ENCODE assay signal across 18 mouse cellular contexts in the genomic region with DNA sequence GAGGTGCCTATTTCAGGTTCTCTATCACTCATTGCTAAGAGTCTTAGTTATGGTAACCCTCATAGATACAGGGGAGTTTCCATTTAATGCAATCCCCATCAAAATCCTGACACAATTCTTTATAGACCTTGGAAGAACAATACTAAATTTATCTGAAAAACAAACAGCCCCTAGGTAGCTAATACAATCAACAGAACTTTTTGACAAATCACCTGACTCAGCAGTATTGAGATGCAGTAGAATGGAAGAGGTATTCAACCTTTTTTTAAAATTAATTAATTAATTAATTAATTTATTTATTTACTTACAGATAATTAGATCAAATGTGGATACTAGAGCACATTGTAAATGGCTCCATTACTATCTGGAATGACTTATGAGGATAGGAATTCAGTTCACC.
DNase-seq lines count a peak whose midpoint lies in the region; TF ChIP-seq lines count a peak whose summit lies in the region.
"Had no signal": no experiment of that assay in that cellular context is flagged by ENCODE, and none has a peak within 500 bp of the region (broad histone marks: within the 10 kb centered on the region; RNA-seq: fewer than 3 reads in every experiment).

No protein-coding gene starts in this region.

- dilution Hi-C loops in CH12.LX (cut with MboI; ENCODE audit: extremely low pct_ligation_motif_present, extremely low pct_unique_long_range_greater_than_20kb, low sequenced_read_pairs) = no loop called here

- in situ Hi-C loops in CH12.LX (cut with MboI; ENCODE audit: low pct_ligation_motif_present, low pct_unique_long_range_greater_than_20kb, low sequenced_read_pairs) (no loop called here), ES-E14 (cut with MboI; ENCODE audit: low sequenced_read_pairs in 2 of 2, unreplicated experiment in 2 of 2) (no loop called here)

- no peak overlapping the region for H3K4me2 ChIP-seq in CH12.LX (ENCODE audit: insufficient read depth, low read depth, poor library complexity, severe bottlenecking)

- H3K9me3 ChIP-seq in CH12.LX (replicated peaks; ENCODE audit: low read length) = peaks cover 29% of the 10 kb centered on the region
- H3K9me3 ChIP-seq in ES-E14 (ENCODE audit: control insufficient read depth, insufficient read depth, low read depth, low read length) = no peaks in the 10 kb centered on the region

- no peaks in the 10 kb centered on the region for H3K27me3 ChIP-seq in CH12.LX (replicated peaks)
- H3K27me3 ChIP-seq: Patski had no signal

- H3K9ac ChIP-seq in CH12.LX (ENCODE audit: insufficient read depth, low read depth) (no peak overlapping the region), ES-E14 (ENCODE audit: insufficient read depth, low read depth, low read length, poor library complexity, severe bottlenecking) (no peak overlapping the region)

- DNase-seq in CH12.LX (ENCODE audit: extremely low read depth) (no peak), ES-E14 (ENCODE audit: low read depth, low spot score) (no peak)
- DNase-seq in embryo, embryonic 10 days (ENCODE audit: low spot score) = no peak
- no peak for DNase-seq in heart, adult 8-10 months (ENCODE audit: low spot score)
- DNase-seq: adrenal gland, adult 2 months; adrenal gland, adult 8-10 months; adrenal gland, postnatal 10 days; adrenal gland, postnatal 14 days; adrenal gland, postnatal 25 days; adrenal gland, postnatal 36 days; B cell, adult 2 months; cerebellum, adult 11 months; cerebellum, adult 11-12 months; cerebellum, adult 18-20 months; cerebellum, adult 2 months; cerebellum, adult 8-10 months had no signal

- H3K4me3 ChIP-seq in CH12.LX (replicated peaks in 1 of 3; ENCODE audit: low read depth in 2 of 3, low read length in 2 of 3, poor library complexity in 1 of 3) (no peak overlapping the region), ES-E14 (ENCODE audit: insufficient read depth in 1 of 2, low read depth in 1 of 2, low read length in 2 of 2, poor library complexity in 1 of 2, severe bottlenecking in 1 of 2) (no peak overlapping the region)

- no peak for TF ChIP-seq POLR2A in CH12.LX (IDR thresholded peaks at IDR 0.05; ENCODE audit: low read depth, low read length)

- H3K4me1 ChIP-seq in CH12.LX (ENCODE audit: control insufficient read depth in 1 of 2, insufficient read depth in 2 of 2) = no peaks in the 10 kb centered on the region
- no peaks in the 10 kb centered on the region for H3K4me1 ChIP-seq in ES-E14 (ENCODE audit: control insufficient read depth in 2 of 2, insufficient read depth in 2 of 2, low read length in 2 of 2, poor library complexity in 1 of 2)

- no peak for TF ChIP-seq EP300 in CH12.LX (IDR thresholded peaks at IDR 0.05; ENCODE audit: low read length)

- TF ChIP-seq CTCF in CH12.LX (conservative IDR thresholded peaks at IDR 0.05 in 1 of 2, IDR thresholded peaks at IDR 0.05 in 1 of 2; ENCODE audit: low read depth in 2 of 2, low read length in 2 of 2) = no peak

- no peak for TF ChIP-seq RAD21 in CH12.LX (IDR thresholded peaks at IDR 0.05; ENCODE audit: low read depth, low read length)

- no peak overlapping the region for H3K27ac ChIP-seq in CH12.LX (ENCODE audit: insufficient read depth, low read depth)
- H3K27ac ChIP-seq in ES-E14 (ENCODE audit: insufficient read depth, low read depth, low read length, poor library complexity, severe bottlenecking) = no peak overlapping the region

- no peaks in the 10 kb centered on the region for H3K79me2 ChIP-seq in CH12.LX (replicated peaks; ENCODE audit: control insufficient read depth, extremely low read depth, insufficient read depth, poor library complexity, severe bottlenecking)

- H3K36me3 ChIP-seq in CH12.LX (replicated peaks in 1 of 2; ENCODE audit: control insufficient read depth in 1 of 2, insufficient read depth in 1 of 2, low read length in 1 of 2) (no peaks in the 10 kb centered on the region), ES-E14 (ENCODE audit: control insufficient read depth, insufficient read depth, low read length, poor library complexity, severe bottlenecking) (no peaks in the 10 kb centered on the region)
- H3K36me3 ChIP-seq: G1E had no signal

TF ChIP-seq in CH12.LX, 34 proteins besides CTCF, POLR2A, EP300 and RAD21:
- TF ChIP-seq KAT2A (IDR thresholded peaks at IDR 0.05; ENCODE audit: insufficient replicate concordance, low read length) = no peak
- peak; percentile 59; the same call in 1 of the 2 replicates for TF ChIP-seq MAFK (IDR thresholded peaks at IDR 0.05; ENCODE audit: insufficient replicate concordance, low read length)

TF ChIP-seq in ES-E14, 5 proteins besides CTCF, POLR2A, EP300 and RAD21:
- TF ChIP-seq MAFK (IDR thresholded peaks at IDR 0.05; ENCODE audit: insufficient read depth, low read depth, low read length) (peak; percentile 57), ZNF384 (IDR thresholded peaks at IDR 0.05; ENCODE audit: low read depth, low read length) (no peak)
